Mouse (Mus musculus) CH12.LX (cell line): Measurements from ENCODE around the gene Sall2. TPM values are rescaled to one million over a fixed set of nuclear protein-coding genes. Genes with fewer than 3 reads are reported as not detected.
"Not testable (repeated sequence)": the region's sequence is repeated elsewhere in the genome, so short reads cannot be mapped to it uniquely, and the experiment has no call there.

ENCODE experiments used
- DNase-seq: peaks from one replicate; pipeline ENCODE4 v3.0.0-alpha.2; 2013; ENCODE audit errors: extremely low read depth
- H3K27ac ChIP-seq: 2 replicates; pipeline ENCODE4 v1.5.1; 2012; ENCODE audit warnings: low read depth, mild to moderate bottlenecking, control low read depth, moderate library complexity; ENCODE audit not compliant: insufficient read depth
- H3K27me3 ChIP-seq: replicated peaks from 2 replicates; pipeline ENCODE3; 2012; ENCODE audit warnings: inconsistent platforms
- H3K36me3 ChIP-seq, 2 experiments: replicated peaks in 1 of 2; 2 replicates each; pipeline versions ENCODE3 to v1.6.1; 2012; ENCODE audit warnings: inconsistent platforms in 1 of 2, low read length in 1 of 2, mild to moderate bottlenecking in 1 of 2, mixed read lengths in 1 of 2, moderate library complexity in 1 of 2; ENCODE audit not compliant: control insufficient read depth in 1 of 2, insufficient read depth in 1 of 2
- H3K4me1 ChIP-seq, 2 experiments: 2 replicates each; pipeline ENCODE4 v1.6.1; 2012; ENCODE audit warnings: inconsistent platforms in 1 of 2, moderate library complexity in 1 of 2; ENCODE audit not compliant: insufficient read depth in 2 of 2, control insufficient read depth in 1 of 2
- H3K4me2 ChIP-seq: 2 replicates; pipeline ENCODE4 v1.6.1; 2012; ENCODE audit warnings: low read depth, mild to moderate bottlenecking, control low read depth; ENCODE audit not compliant: poor library complexity, insufficient read depth, severe bottlenecking
- H3K4me3 ChIP-seq, 3 experiments: fragments of 150-350 bp in 1 of 3; sonication (generic) in 1 of 3; replicated peaks in 1 of 3; 2 replicates each; pipeline versions ENCODE3 to v1.5.1; 2011 to 2012; ENCODE audit warnings: low read depth in 2 of 3, low read length in 2 of 3, mild to moderate bottlenecking in 2 of 3, moderate library complexity in 2 of 3, control low read depth in 1 of 3, improper control_type of control experiment in 1 of 3, inconsistent platforms in 1 of 3, mixed read lengths in 1 of 3; ENCODE audit not compliant: poor library complexity in 1 of 3
- H3K79me2 ChIP-seq: replicated peaks from 2 replicates; pipeline ENCODE4 v1.6.1; 2012; ENCODE audit warnings: mild to moderate bottlenecking, moderate library complexity; ENCODE audit not compliant: control insufficient read depth, poor library complexity, insufficient read depth, severe bottlenecking; ENCODE audit errors: extremely low read depth
- H3K9ac ChIP-seq: 2 replicates; pipeline ENCODE4 v1.6.1; 2012; ENCODE audit warnings: low read depth, mild to moderate bottlenecking, control low read depth, moderate library complexity; ENCODE audit not compliant: insufficient read depth
- H3K9me3 ChIP-seq: replicated peaks from 2 replicates; pipeline ENCODE3; 2012; ENCODE audit warnings: low read length, inconsistent platforms, mixed read lengths
- BHLHE40 ChIP-seq: IDR thresholded peaks from 2 replicates; pipeline ENCODE4 v1.6.1; 2011; ENCODE audit warnings: mild to moderate bottlenecking, low read depth, low read length, improper control_type of control experiment
- CHD1 ChIP-seq: IDR thresholded peaks from 2 replicates; pipeline ENCODE4 v1.6.1; 2012; ENCODE audit warnings: low read depth, low read length, improper control_type of control experiment, inconsistent platforms
- CHD2 ChIP-seq: IDR thresholded peaks from 2 replicates; pipeline ENCODE4 v1.6.1; 2011; ENCODE audit warnings: low read length, improper control_type of control experiment
- CTCF ChIP-seq, 2 experiments: IDR thresholded peaks in 1 of 2; conservative IDR thresholded peaks in 1 of 2; 2 replicates each; pipeline ENCODE4 v1.5.1; 2011 to 2012; ENCODE audit warnings: low read depth in 2 of 2, low read length in 2 of 2, improper control_type of control experiment in 1 of 2, inconsistent platforms in 1 of 2, mild to moderate bottlenecking in 1 of 2, moderate library complexity in 1 of 2
- E2F4 ChIP-seq: IDR thresholded peaks from 2 replicates; pipeline ENCODE4 v1.6.1; 2011; ENCODE audit warnings: low read depth, low read length, improper control_type of control experiment; ENCODE audit not compliant: insufficient replicate concordance
- ELF1 ChIP-seq: IDR thresholded peaks from 2 replicates; pipeline ENCODE4 v1.6.1; 2014; ENCODE audit warnings: low read depth, mild to moderate bottlenecking, inconsistent platforms, low read length, improper control_type of control experiment
- ETS1 ChIP-seq: conservative IDR thresholded peaks from 2 replicates; pipeline ENCODE4 v1.6.1; 2012; ENCODE audit warnings: low read depth, mild to moderate bottlenecking, inconsistent platforms, low read length, improper control_type of control experiment, moderate library complexity
- GABPA ChIP-seq: IDR thresholded peaks from 2 replicates; pipeline ENCODE4 v1.6.1; 2012; ENCODE audit warnings: low read depth, low read length, improper control_type of control experiment, inconsistent platforms; ENCODE audit not compliant: insufficient replicate concordance
- HCFC1 ChIP-seq: IDR thresholded peaks from 2 replicates; pipeline ENCODE4 v1.6.1; 2012; ENCODE audit warnings: low read depth, mild to moderate bottlenecking, inconsistent platforms, low read length, improper control_type of control experiment
- IRF4 ChIP-seq: IDR thresholded peaks from 2 replicates; pipeline ENCODE4 v1.6.1; 2014; ENCODE audit warnings: low read depth, mild to moderate bottlenecking, inconsistent platforms, low read length, improper control_type of control experiment
- JUN ChIP-seq: IDR thresholded peaks from 2 replicates; pipeline ENCODE4 v1.6.1; 2011; ENCODE audit warnings: low read depth, mild to moderate bottlenecking, low read length, improper control_type of control experiment, moderate library complexity; ENCODE audit not compliant: insufficient read depth
- JUND ChIP-seq: conservative IDR thresholded peaks from 2 replicates; pipeline ENCODE4 v1.6.1; 2011; ENCODE audit warnings: low read depth, low read length, improper control_type of control experiment
- KAT2A ChIP-seq: IDR thresholded peaks from 2 replicates; pipeline ENCODE4 v1.6.1; 2012; ENCODE audit warnings: low read length, improper control_type of control experiment, inconsistent platforms; ENCODE audit not compliant: insufficient replicate concordance
- MAFK ChIP-seq: IDR thresholded peaks from 2 replicates; pipeline ENCODE4 v1.6.1; 2011; ENCODE audit warnings: low read length, improper control_type of control experiment; ENCODE audit not compliant: insufficient replicate concordance
- MAX ChIP-seq: IDR thresholded peaks from 2 replicates; pipeline ENCODE4 v1.6.1; 2011; ENCODE audit warnings: low read length, improper control_type of control experiment
- MEF2A ChIP-seq: IDR thresholded peaks from 2 replicates; pipeline ENCODE4 v1.6.1; 2014; ENCODE audit warnings: low read depth, mild to moderate bottlenecking, inconsistent platforms, low read length, improper control_type of control experiment, borderline replicate concordance
- MXI1 ChIP-seq: IDR thresholded peaks from 2 replicates; pipeline ENCODE4 v1.6.1; 2011; ENCODE audit warnings: mild to moderate bottlenecking, low read depth, low read length, improper control_type of control experiment
- MYC ChIP-seq: IDR thresholded peaks from 2 replicates; pipeline ENCODE4 v1.6.1; 2011; ENCODE audit warnings: low read depth, mild to moderate bottlenecking, improper control_type of control experiment, low read length
- NELFE ChIP-seq: IDR thresholded peaks from 2 replicates; pipeline ENCODE4 v1.6.1; 2011; ENCODE audit warnings: low read depth, low read length, improper control_type of control experiment
- NRF1 ChIP-seq: IDR thresholded peaks from 2 replicates; pipeline ENCODE4 v1.6.1; 2014; ENCODE audit warnings: low read depth, mild to moderate bottlenecking, inconsistent platforms, low read length, improper control_type of control experiment, moderate library complexity
- PAX5 ChIP-seq: IDR thresholded peaks from 2 replicates; pipeline ENCODE4 v1.6.1; 2012; ENCODE audit warnings: low read length, inconsistent platforms, mixed read lengths
- POLR2A ChIP-seq: IDR thresholded peaks from 2 replicates; pipeline ENCODE4 v1.6.1; 2011; ENCODE audit warnings: low read depth, mild to moderate bottlenecking, improper control_type of control experiment, low read length
- POLR2AphosphoS2 ChIP-seq: IDR thresholded peaks from 2 replicates; pipeline ENCODE4 v1.6.1; 2011; ENCODE audit warnings: low read depth, low read length, improper control_type of control experiment
- RCOR1 ChIP-seq: conservative IDR thresholded peaks from 2 replicates; pipeline ENCODE4 v1.6.1; 2012; ENCODE audit warnings: low read depth, mild to moderate bottlenecking, inconsistent platforms, low read length, improper control_type of control experiment
- SIN3A ChIP-seq: IDR thresholded peaks from 2 replicates; pipeline ENCODE4 v1.6.1; 2012; ENCODE audit warnings: low read length, improper control_type of control experiment, inconsistent platforms
- TBP ChIP-seq: conservative IDR thresholded peaks from 2 replicates; pipeline ENCODE4 v1.6.1; 2011; ENCODE audit warnings: low read depth, low read length, improper control_type of control experiment
- TCF12 ChIP-seq: IDR thresholded peaks from 2 replicates; pipeline ENCODE4 v1.6.1; 2014; ENCODE audit warnings: low read depth, mild to moderate bottlenecking, inconsistent platforms, low read length, improper control_type of control experiment
- UBTF ChIP-seq: IDR thresholded peaks from 2 replicates; pipeline ENCODE4 v1.6.1; 2012; ENCODE audit warnings: low read depth, mild to moderate bottlenecking, inconsistent platforms, low read length, improper control_type of control experiment, moderate library complexity
- USF2 ChIP-seq: conservative IDR thresholded peaks from 2 replicates; pipeline ENCODE4 v1.6.1; 2011; ENCODE audit warnings: low read depth, low read length, improper control_type of control experiment
- ZC3H11A ChIP-seq: IDR thresholded peaks from 2 replicates; pipeline ENCODE4 v1.6.1; 2012; ENCODE audit warnings: low read depth, mild to moderate bottlenecking, inconsistent platforms, low read length, improper control_type of control experiment
- ZMIZ1 ChIP-seq: IDR thresholded peaks from 2 replicates; pipeline ENCODE4 v1.6.1; 2012; ENCODE audit warnings: low read depth, mild to moderate bottlenecking, inconsistent platforms, low read length, improper control_type of control experiment
- ZNF384 ChIP-seq: IDR thresholded peaks from 2 replicates; pipeline ENCODE4 v1.6.1; 2012; ENCODE audit warnings: low read depth, low read length, improper control_type of control experiment, inconsistent platforms
- dilution Hi-C: fragments of 300-500 bp; cut with MboI; formaldehyde crosslinking; loops from 2 replicates; pipeline ENCODE4 v1.14.3; 2020; ENCODE audit warnings: low sequenced_read_pairs; ENCODE audit not compliant: extremely low pct_unique_long_range_greater_than_20kb, extremely low pct_ligation_motif_present
- in situ Hi-C: fragments of 300-500 bp; cut with MboI; formaldehyde crosslinking; loops from 3 replicates; pipeline ENCODE4 v1.14.3; 2019; ENCODE audit warnings: low sequenced_read_pairs, low pct_ligation_motif_present, low pct_unique_long_range_greater_than_20kb, mixed read lengths
- polyA plus RNA-seq: library from polyadenylated mRNA; unstranded; fragments of >175 nt; gene quantifications from 2 replicates; pipeline ENCODE4 v1.2.1, GENCODE M21; 2012; ENCODE audit warnings: low read depth; ENCODE audit not compliant: insufficient read length
- total RNA-seq, 2 experiments: library from RNA; depleted of rRNA; stranded (reverse); fragments of 300-350 nt in 1 of 2; fragments of >200 nt in 1 of 2; gene quantifications; 2 replicates each; pipeline ENCODE4 v1.2.3; 2012 to 2014

Gene Sall2
- total and polyA plus RNA-seq, 3 experiments, result 0.16 to 1.5 (median 0.40) TPM

- H3K79me2 ChIP-seq, result peaks cover 29% of the 10 kb centered on the region
Measured at GRCm38 (mm10) chr14:52304644-52305271, 23.8 kb downstream of the Sall2 start, which contains the start of gene Mettl3. Gene Mettl3 (minus strand): TSS chr14:52305128.

DNA sequence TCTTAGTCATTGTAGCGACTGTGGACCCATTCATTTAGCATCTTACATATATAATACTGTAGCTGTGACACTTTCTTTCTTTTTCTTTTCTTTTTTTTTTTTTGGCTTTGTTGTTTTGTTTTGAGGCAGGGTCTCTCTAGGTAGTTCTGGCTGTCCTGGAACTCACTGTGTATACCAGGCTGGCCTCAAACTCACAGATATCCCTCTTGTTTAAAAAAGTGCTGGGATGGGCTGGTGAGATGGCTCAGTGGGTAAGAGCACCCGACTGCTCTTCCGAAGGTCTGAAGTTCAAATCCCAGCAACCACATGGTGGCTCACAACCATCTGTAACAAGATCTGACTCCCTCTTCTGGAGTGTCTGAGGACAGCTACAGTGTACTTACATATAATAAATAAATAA lies 25.0 kb downstream of the Sall2 start:
- H3K4me3 ChIP-seq, H3K9me3 ChIP-seq, H3K9ac ChIP-seq, DNase-seq, H3K27ac ChIP-seq, dilution Hi-C loops, H3K4me2 ChIP-seq, H3K27me3 ChIP-seq, in situ Hi-C loops: not testable (repeated sequence)
- H3K4me1 ChIP-seq, result peaks cover 0 to 22% of the 10 kb centered on the region in 2 experiments; a peak in 1 of 4 replicates
- peaks cover 29% of the 10 kb centered on the region for H3K79me2 ChIP-seq
- H3K36me3 ChIP-seq, result peaks cover 20 to 30% of the 10 kb centered on the region in 2 experiments
- peak in 1 of 2 experiments; percentile 13; a peak in 1 of 4 replicates for TF ChIP-seq CTCF (conservative IDR thresholded peaks at IDR 0.05 in 1 of 2, IDR thresholded peaks at IDR 0.05 in 1 of 2; ENCODE audit: low read depth in 2 of 2, low read length in 2 of 2)
- peak; percentile 69; the same call in 1 of the 2 replicates for TF ChIP-seq TBP

More at GRCm38 (mm10) chr14:52304644-52305271, 23.8 kb downstream of the Sall2 start, which contains the start of gene Mettl3:
- in situ Hi-C loops, result no loop called here
- Histone ChIP-seq H3K9me3 (no peaks in the 10 kb centered on the region), H3K9ac (peak within 1 kb of the TSS; percentile 95), H3K36me3 (peaks cover 9 to 25% of the 10 kb centered on the region in 2 experiments), H3K4me3 (peak within 1 kb of the TSS; percentile 67 to 95 (median 79))
- TF ChIP-seq HCFC1 (peak; percentile 100), SIN3A (peak; percentile 96), JUND (no peak), RCOR1 (peak; percentile 97), ETS1 (peak; percentile 51; the same call in 1 of the 2 replicates), USF2 (no peak), CTCF (conservative IDR thresholded peaks at IDR 0.05 in 1 of 2, IDR thresholded peaks at IDR 0.05 in 1 of 2; ENCODE audit: low read depth in 2 of 2, low read length in 2 of 2) (no peak), PAX5 (no peak), POLR2AphosphoS2 (peak; percentile 90), IRF4 (peak; percentile 70; the same call in 1 of the 2 replicates), ZC3H11A (no peak), TBP (peak; percentile 84), POLR2A (peak; percentile 92), BHLHE40 (0 out of 2 replicates have a peak, but pooled peaks have one; percentile 48), UBTF (peak; percentile 82), MXI1 (peak; percentile 85), MEF2A (peak; percentile 37; the same call in 1 of the 2 replicates), ZNF384 (no peak), MYC (peak; percentile 88), JUN (no peak), MAX (peak; percentile 90), ELF1 (peak; percentile 96), ZMIZ1 (peak; percentile 62), GABPA (peak; percentile 62; the same call in 1 of the 2 replicates), TCF12 (peak; percentile 77), MAFK (no peak), NRF1 (peak; percentile 87), CHD1 (no peak; the same call in 1 of the 2 replicates), CHD2 (peak; percentile 92), E2F4 (no peak), NELFE (peak; percentile 88), KAT2A (peak; percentile 96)
- TF ChIP-seq, all 38 proteins: peak for 22
- dilution Hi-C loops, result no loop called here
- H3K4me1 ChIP-seq, result peaks cover 0 to 22% of the 10 kb centered on the region in 2 experiments; a peak in 1 of 4 replicates
- no peaks in the 10 kb centered on the region for H3K27me3 ChIP-seq
- DNase-seq, result peak; percentile 98
- H3K27ac ChIP-seq, result peak within 1 kb of the TSS; percentile 89
- peak within 1 kb of the TSS; percentile 99 for H3K4me2 ChIP-seq
